Mouse (Mus musculus): ENCODE measurements around the gene Sim2. TPM values are rescaled to one million over a fixed set of nuclear protein-coding genes. Genes with fewer than 3 reads are reported as not detected.

Gene Sim2
- polyA plus RNA-seq, 1 experiment from 2014 or later, result not detected

DNA sequence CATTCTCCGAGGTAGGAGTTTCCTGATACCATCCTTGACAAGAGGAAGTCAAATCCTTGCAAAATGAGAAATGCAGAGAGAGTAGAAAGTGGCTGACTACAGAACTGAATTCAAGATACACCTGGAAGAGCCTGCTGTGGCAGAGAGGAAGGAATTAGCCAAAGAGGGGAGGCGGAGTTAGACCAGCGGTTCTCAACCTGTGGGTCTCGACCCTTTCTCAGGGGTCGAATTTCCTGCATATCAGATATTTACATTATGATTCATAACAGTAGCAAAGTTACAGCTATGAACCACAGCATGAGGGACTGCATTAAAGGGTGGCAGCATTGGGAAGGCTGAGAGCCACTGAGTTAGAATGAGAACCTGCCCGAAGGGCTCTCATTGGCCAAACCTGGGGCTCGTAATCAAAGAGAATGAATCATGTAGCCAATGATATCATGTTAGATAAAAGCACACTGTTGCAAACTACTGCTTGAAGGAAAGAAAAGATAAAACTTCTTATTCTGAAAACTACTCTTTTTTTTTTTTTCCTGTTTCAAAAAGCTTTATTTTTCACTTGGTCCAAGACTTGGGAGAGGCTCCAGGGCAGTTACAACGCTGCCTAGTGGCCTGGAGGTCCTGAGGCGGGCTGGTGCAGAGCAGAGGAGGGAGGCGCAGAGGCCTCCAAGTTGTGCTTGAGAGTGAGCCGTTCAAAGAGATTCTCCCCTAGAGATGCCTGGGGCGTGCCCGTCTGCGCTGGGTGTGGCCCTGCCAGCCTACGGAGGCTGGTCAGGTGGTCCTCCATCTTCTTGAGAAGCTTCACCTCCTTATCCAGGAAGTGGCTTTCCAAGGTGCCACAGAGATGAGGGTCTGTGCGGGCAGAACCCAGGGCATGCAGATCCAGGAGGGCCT lies 84.2 kb downstream of the Sim2 start:
- Histone ChIP-seq H3K9ac (ENCODE audit: low read depth, low read length) (no peak overlapping the region), H3K4me1 (ENCODE audit: control insufficient read depth, low read depth, low read length) (no peaks in the 10 kb centered on the region), H3K9me3 (replicated peaks; ENCODE audit: control insufficient read depth, low read length) (no peaks in the 10 kb centered on the region), H3K4me3 (ENCODE audit: low read depth, low read length) (no peak overlapping the region), H3K27ac (ENCODE audit: low read length) (no peak overlapping the region), H3K4me2 (ENCODE audit: low read depth, low read length) (no peak overlapping the region), H3K27me3 (ENCODE audit: control insufficient read depth, insufficient read depth, low read depth, low read length) (no peaks in the 10 kb centered on the region), H3K36me3 (ENCODE audit: control insufficient read depth, insufficient read depth) (no peaks in the 10 kb centered on the region)
- no peak for ATAC-seq (ENCODE audit: low read depth)
- WGBS (ENCODE audit: insufficient replicate concordance), result 66% methylated on average over 16 of the region's 16 CpGs

- Histone ChIP-seq H3K9me3 (replicated peaks; ENCODE audit: control insufficient read depth, low read length) (no peaks in the 10 kb centered on the region), H3K27ac (ENCODE audit: low read length) (no peak overlapping the region), H3K9ac (ENCODE audit: low read depth, low read length) (no peak overlapping the region), H3K36me3 (ENCODE audit: control insufficient read depth, insufficient read depth) (no peaks in the 10 kb centered on the region), H3K4me3 (ENCODE audit: low read depth, low read length) (no peak overlapping the region), H3K4me2 (ENCODE audit: low read depth, low read length) (no peak overlapping the region), H3K4me1 (ENCODE audit: control insufficient read depth, low read depth, low read length) (no peaks in the 10 kb centered on the region), H3K27me3 (ENCODE audit: control insufficient read depth, insufficient read depth, low read depth, low read length) (no peaks in the 10 kb centered on the region)
- no peak for ATAC-seq (ENCODE audit: low read depth)
- WGBS (ENCODE audit: insufficient replicate concordance), result 56% methylated on average over 4 of the region's 4 CpGs
Observed at GRCm38 (mm10) chr16:94170218-94170617, 85.5 kb downstream of the Sim2 start.

- ATAC-seq (ENCODE audit: low read depth), result no peak
- 60% methylated on average over 1 of the region's 1 CpGs for WGBS (ENCODE audit: insufficient replicate concordance)
- Histone ChIP-seq H3K9ac (ENCODE audit: low read depth, low read length) (no peak overlapping the region), H3K4me2 (ENCODE audit: low read depth, low read length) (no peak overlapping the region), H3K27me3 (ENCODE audit: control insufficient read depth, insufficient read depth, low read depth, low read length) (no peaks in the 10 kb centered on the region), H3K36me3 (ENCODE audit: control insufficient read depth, insufficient read depth) (no peaks in the 10 kb centered on the region), H3K4me1 (ENCODE audit: control insufficient read depth, low read depth, low read length) (no peaks in the 10 kb centered on the region), H3K27ac (ENCODE audit: low read length) (no peak overlapping the region), H3K4me3 (ENCODE audit: low read depth, low read length) (no peak overlapping the region), H3K9me3 (replicated peaks; ENCODE audit: control insufficient read depth, low read length) (no peaks in the 10 kb centered on the region)
Observed at GRCm38 (mm10) chr16:94173361-94173760, 88.6 kb downstream of the Sim2 start.

DNA sequence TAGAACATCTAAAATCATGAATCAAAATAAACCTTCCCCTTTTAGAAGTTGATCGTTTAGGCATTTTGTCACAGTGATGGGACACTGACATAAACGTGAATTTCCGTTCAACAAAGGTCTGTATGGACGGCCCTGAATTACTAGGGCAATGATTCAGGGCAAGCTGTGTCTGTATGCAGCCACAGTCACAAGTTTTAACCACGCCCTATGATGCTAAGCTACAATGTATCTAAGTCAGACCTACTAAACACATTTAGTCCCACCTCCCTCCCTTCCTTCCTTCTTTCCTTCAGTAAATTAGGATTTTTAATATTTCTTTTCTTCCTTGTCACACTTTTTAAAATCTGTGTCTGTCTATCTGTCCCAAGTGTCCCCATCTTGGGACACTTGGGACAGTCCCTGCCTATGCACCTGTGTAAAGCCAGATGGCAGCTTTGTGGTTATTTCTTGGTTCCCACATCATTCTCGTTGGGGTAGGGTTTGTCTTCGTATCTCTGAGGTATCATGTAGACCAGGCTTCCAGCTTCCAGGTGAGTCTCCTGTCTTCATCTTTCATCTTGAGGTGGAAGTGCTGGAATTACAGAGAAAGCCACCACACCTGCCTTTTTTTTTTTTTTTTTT lies 90.7 kb downstream of the Sim2 start:
- 56% methylated on average over 7 of the region's 7 CpGs for WGBS (ENCODE audit: insufficient replicate concordance)
- ATAC-seq (ENCODE audit: low read depth), result no peak
- Histone ChIP-seq H3K9ac (ENCODE audit: low read depth, low read length) (no peak overlapping the region), H3K27ac (ENCODE audit: low read length) (no peak overlapping the region), H3K9me3 (replicated peaks; ENCODE audit: control insufficient read depth, low read length) (no peaks in the 10 kb centered on the region), H3K36me3 (ENCODE audit: control insufficient read depth, insufficient read depth) (no peaks in the 10 kb centered on the region), H3K4me3 (ENCODE audit: low read depth, low read length) (no peak overlapping the region), H3K4me1 (ENCODE audit: control insufficient read depth, low read depth, low read length) (no peaks in the 10 kb centered on the region), H3K4me2 (ENCODE audit: low read depth, low read length) (no peak overlapping the region), H3K27me3 (ENCODE audit: control insufficient read depth, insufficient read depth, low read depth, low read length) (no peaks in the 10 kb centered on the region)

Small RNA genes lying within 50 kb of the gene (microRNA-seq; reads per million reads assigned to microRNA genes)
- not detected for gene Gm23062

Other genes starting within 250 kb of the Sim2 start
- 30.0 and 32.0 TPM in 2 replicates for gene Chaf1b, start 201.0 kb upstream of the Sim2 start, polyA plus RNA-seq (2015; fragmentation: Nextera tagmentation; extraction: Ambion mirVana)
- gene Cldn14, start 76.1 kb upstream of the Sim2 start, polyA plus RNA-seq (2015; fragmentation: Nextera tagmentation; extraction: Ambion mirVana), result 4.2 and 4.6 TPM in 2 replicates
- gene Hlcs, start 228.6 kb downstream of the Sim2 start, polyA plus RNA-seq (2015; fragmentation: Nextera tagmentation; extraction: Ambion mirVana), result 2.2 and 2.3 TPM in 2 replicates
- gene Ripply3, start 243.5 kb downstream of the Sim2 start, polyA plus RNA-seq (2015; fragmentation: Nextera tagmentation; extraction: Ambion mirVana), result 1.7 and 1.9 TPM in 2 replicates

All from liver, embryonic 16.5 days (tissue).